Mouse (Mus musculus) limb, embryonic 15.5 days (tissue): ENCODE measurements around the gene Maml2. TPM values are rescaled to one million over a fixed set of nuclear protein-coding genes. Genes with fewer than 3 reads are reported as not detected.

Experiments
- ATAC-seq: fragments of 200-750 bp; cut with Nextera tagmentation; 2 replicates; pipeline ENCODE4 v1.8.0; 2017; ENCODE audit warnings: low read depth, moderate TSS enrichment; ENCODE audit not compliant: insufficient number of reproducible peaks, low FRiP score, low TSS enrichment
- H3K27ac ChIP-seq: fragments of 300-500 bp; sonication (generic); 2 replicates; pipeline ENCODE4 v1.5.1; 2015; ENCODE audit warnings: moderate library complexity, mild to moderate bottlenecking, inconsistent platforms
- H3K27me3 ChIP-seq: fragments of 300-500 bp; sonication (generic); 2 replicates; pipeline ENCODE4 v1.6.1; 2015; ENCODE audit warnings: inconsistent platforms
- H3K36me3 ChIP-seq: fragments of 300-500 bp; sonication (generic); 2 replicates; pipeline ENCODE4 v1.6.1; 2015; ENCODE audit warnings: inconsistent platforms
- H3K4me1 ChIP-seq: fragments of 300-500 bp; sonication (generic); 2 replicates; pipeline ENCODE4 v1.6.1; 2015; ENCODE audit warnings: inconsistent platforms
- H3K4me2 ChIP-seq: fragments of 300-500 bp; sonication (generic); 2 replicates; pipeline ENCODE4 v1.6.1; 2015; ENCODE audit warnings: mild to moderate bottlenecking, inconsistent platforms
- H3K4me3 ChIP-seq: fragments of 300-500 bp; sonication (generic); 2 replicates; pipeline ENCODE4 v1.5.1; 2015; ENCODE audit warnings: mild to moderate bottlenecking, inconsistent platforms
- H3K9ac ChIP-seq: fragments of 300-500 bp; sonication (generic); 2 replicates; pipeline ENCODE4 v1.6.1; 2015; ENCODE audit warnings: inconsistent platforms
- H3K9me3 ChIP-seq: fragments of 300-500 bp; sonication (generic); 2 replicates; pipeline ENCODE4 v1.6.1; 2016; ENCODE audit warnings: inconsistent platforms
- WGBS: fragments of 180-500 bp; shearing (Covaris S2); methylation state at CpG from one replicate; pipeline ENCODE4 v1.1.7; 2015; 5-methylcytosine and 5-hydroxymethylcytosine counted together
- polyA plus RNA-seq: library from polyadenylated mRNA; unstranded; fragments of >200 nt; fragmentation: Nextera tagmentation; extraction: Ambion mirVana; gene quantifications from 2 replicates; pipeline ENCODE4 v1.2.1, GENCODE M21; 2015

Gene Maml2
- polyA plus RNA-seq, 1 experiment from 2014 or later: 10.9 TPM

DNA sequence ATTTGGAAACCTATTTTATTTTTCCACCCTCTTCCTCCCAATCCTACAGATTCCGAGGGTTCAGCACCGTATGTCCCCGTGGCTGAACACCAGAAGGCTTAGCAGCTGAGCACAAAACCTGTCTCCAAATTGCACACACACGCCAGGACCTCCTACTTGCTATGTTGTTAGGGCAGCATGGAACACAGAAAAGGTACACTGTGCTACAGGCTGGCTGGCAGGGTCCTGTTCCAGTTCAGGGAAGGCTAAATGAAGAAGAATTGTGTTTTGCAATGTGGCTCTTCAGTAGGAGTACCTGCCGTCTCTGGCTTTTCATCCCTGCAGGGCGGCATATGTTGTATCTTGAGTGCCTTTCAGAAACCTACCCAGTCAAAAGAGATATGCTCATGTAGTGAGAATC, 300.0 kb downstream of the Maml2 start:
- 66% methylated on average over 6 of the region's 6 CpGs for WGBS
- Histone ChIP-seq H3K9me3 (no peaks in the 10 kb centered on the region), H3K4me3 (no peak overlapping the region), H3K27me3 (no peaks in the 10 kb centered on the region), H3K36me3 (no peaks in the 10 kb centered on the region), H3K27ac (no peak overlapping the region), H3K4me2 (no peak overlapping the region), H3K9ac (no peak overlapping the region), H3K4me1 (no peaks in the 10 kb centered on the region)
- no peak for ATAC-seq

DNA sequence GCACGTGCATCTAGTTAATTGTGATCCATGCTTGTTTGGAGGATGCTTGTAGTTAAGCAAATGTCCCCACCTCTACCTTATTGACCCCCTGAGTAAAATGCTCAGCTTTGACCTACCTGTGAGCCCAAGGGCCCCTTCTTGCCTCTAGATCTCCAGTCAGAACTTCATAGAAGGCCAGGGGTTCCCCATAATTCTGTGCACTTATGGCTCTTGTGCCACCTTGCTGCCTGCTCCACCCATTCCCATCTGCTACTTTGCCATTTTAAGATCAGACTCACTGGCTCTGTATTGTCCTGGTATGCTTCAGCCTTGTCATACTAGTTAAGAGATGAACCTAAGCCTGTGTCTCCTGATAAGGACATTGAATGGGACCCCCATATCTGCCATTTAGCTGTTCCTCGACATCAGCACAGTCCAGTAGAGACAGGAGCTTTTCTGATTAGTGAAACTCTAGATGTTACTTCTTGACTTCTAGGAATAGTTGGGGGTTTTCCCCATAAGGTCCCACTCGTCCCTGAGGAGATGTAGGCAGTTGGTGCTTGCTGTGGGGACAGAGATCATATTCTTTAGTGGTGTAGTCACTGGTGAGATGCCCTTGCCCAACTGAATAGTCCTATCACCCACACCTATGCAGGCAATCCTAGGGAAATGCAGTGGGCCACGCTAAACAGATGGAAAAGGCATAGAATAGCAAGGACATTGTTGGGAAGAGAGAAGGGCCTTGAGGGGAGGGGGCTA, 301.0 kb downstream of the Maml2 start:
- Histone ChIP-seq H3K36me3 (no peaks in the 10 kb centered on the region), H3K4me2 (no peak overlapping the region), H3K9ac (no peak overlapping the region), H3K27me3 (no peaks in the 10 kb centered on the region), H3K4me3 (no peak overlapping the region), H3K9me3 (no peaks in the 10 kb centered on the region), H3K27ac (no peak overlapping the region), H3K4me1 (peaks cover 4% of the 10 kb centered on the region; the same call in 1 of the 2 replicates)
- ATAC-seq: no peak
- WGBS: 77% methylated on average over 4 of the region's 4 CpGs

DNA sequence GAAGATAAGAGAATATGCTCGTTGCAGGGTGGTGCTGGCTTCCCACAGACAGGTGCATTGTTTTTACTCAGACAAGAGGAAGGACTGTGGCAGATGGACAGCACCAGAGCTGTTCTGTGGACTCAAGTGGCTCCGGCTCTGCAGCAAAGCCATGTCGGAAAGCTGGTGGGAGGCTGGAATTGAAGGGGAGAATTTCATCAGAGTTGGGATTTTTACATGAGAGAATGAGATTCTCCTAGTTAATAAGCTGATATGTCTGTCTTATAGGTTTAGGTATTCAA, 301.5 kb downstream of the Maml2 start:
- H3K9ac ChIP-seq: no peak overlapping the region
- H3K4me2 ChIP-seq: no peak overlapping the region
- no peak overlapping the region for H3K27ac ChIP-seq
- no peak overlapping the region for H3K4me3 ChIP-seq
- ATAC-seq: no peak
- H3K4me1 ChIP-seq: peaks cover 6% of the 10 kb centered on the region; the same call in 1 of the 2 replicates
- no peaks in the 10 kb centered on the region for H3K9me3 ChIP-seq
- WGBS: 90% methylated on average over 3 of the region's 3 CpGs
- no peaks in the 10 kb centered on the region for H3K27me3 ChIP-seq
- H3K36me3 ChIP-seq: no peaks in the 10 kb centered on the region

DNA sequence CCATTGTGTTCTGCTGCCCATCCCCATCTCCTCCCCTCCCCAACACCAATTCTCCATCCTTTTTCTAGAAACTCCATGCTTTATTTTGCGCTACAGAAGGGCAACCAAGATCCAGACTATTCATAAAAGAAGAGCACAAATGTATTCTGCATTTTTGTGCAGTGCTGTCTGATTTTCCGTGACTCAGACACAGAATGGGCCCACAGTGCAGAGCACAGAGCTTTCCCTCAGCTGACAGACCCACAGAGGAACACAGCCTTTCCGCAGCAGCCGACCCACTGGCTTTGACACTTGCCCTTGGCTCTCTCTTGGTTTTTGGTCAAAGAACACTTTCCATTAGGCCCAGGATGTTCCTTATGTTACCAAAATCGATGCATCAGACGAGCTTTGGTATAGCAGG, 302.0 kb downstream of the Maml2 start:
- no peak for ATAC-seq
- Histone ChIP-seq H3K9ac (no peak overlapping the region), H3K4me2 (no peak overlapping the region), H3K27ac (no peak overlapping the region), H3K9me3 (no peaks in the 10 kb centered on the region), H3K4me3 (no peak overlapping the region), H3K4me1 (peaks cover 6% of the 10 kb centered on the region; the same call in 1 of the 2 replicates), H3K36me3 (no peaks in the 10 kb centered on the region), H3K27me3 (no peaks in the 10 kb centered on the region)
- 93% methylated on average over 6 of the region's 6 CpGs for WGBS

DNA sequence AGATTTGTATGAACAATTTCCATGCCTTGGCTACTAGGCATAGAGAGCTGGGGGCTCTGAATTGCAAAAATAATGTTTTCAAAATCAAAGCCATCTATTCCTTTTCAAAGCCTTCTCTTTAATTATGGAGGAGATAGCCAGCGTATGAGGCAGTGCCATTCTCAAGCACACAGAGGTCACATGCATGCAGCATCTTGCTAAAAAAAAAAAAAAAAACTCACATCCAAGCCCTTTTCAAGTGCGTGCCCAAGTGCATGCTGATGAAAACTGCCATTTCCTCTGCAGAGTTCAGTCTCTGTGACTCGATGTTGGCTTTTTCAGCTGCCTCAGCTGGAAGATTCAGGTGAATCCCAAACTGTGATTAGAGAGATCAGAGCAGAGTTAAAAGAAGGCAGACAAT, 304.0 kb downstream of the Maml2 start:
- no peak for ATAC-seq
- Histone ChIP-seq H3K36me3 (no peaks in the 10 kb centered on the region), H3K4me2 (no peak overlapping the region), H3K9ac (no peak overlapping the region), H3K4me1 (peaks cover 6% of the 10 kb centered on the region; the same call in 1 of the 2 replicates), H3K4me3 (no peak overlapping the region), H3K27me3 (no peaks in the 10 kb centered on the region), H3K9me3 (no peaks in the 10 kb centered on the region), H3K27ac (no peak overlapping the region)
- 78% methylated on average over 3 of the region's 3 CpGs for WGBS

DNA sequence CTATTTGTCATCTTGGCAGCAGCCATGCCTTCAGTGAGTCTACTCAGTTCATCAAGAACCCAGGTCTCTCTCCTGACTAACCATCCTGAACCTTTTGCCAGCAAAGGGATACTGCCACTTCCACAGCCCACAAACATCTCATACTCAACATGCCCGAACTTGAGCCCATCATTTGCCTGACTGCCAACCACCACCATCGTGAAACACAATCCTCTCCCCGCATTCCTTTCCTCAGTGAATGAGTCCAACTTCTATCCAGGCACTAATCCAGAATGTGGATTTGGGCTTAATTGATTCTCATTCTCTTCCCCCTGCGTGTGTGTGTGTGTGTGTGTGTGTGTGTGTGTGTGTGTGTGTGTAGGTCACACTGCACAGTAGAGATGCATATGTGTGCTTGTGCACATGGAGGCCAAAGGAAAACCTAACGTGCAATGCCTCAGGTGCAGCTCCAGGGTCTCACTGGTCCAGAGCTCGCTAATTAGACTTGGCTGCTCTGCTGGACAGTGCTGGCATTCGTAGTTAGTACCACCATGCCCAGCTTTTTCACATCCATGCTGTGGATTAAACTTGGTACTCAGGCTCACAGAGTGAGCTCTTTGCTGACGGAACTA, 305.9 kb downstream of the Maml2 start:
- Histone ChIP-seq H3K27me3 (no peaks in the 10 kb centered on the region), H3K4me2 (no peak overlapping the region), H3K9me3 (no peaks in the 10 kb centered on the region), H3K36me3 (no peaks in the 10 kb centered on the region), H3K9ac (no peak overlapping the region), H3K4me1 (peaks cover 6% of the 10 kb centered on the region; the same call in 1 of the 2 replicates), H3K4me3 (no peak overlapping the region), H3K27ac (no peak overlapping the region)
- 0 out of 2 replicates have a peak, but pooled peaks have one; percentile 14 for ATAC-seq
- 48% methylated on average over 8 of the region's 8 CpGs for WGBS

DNA sequence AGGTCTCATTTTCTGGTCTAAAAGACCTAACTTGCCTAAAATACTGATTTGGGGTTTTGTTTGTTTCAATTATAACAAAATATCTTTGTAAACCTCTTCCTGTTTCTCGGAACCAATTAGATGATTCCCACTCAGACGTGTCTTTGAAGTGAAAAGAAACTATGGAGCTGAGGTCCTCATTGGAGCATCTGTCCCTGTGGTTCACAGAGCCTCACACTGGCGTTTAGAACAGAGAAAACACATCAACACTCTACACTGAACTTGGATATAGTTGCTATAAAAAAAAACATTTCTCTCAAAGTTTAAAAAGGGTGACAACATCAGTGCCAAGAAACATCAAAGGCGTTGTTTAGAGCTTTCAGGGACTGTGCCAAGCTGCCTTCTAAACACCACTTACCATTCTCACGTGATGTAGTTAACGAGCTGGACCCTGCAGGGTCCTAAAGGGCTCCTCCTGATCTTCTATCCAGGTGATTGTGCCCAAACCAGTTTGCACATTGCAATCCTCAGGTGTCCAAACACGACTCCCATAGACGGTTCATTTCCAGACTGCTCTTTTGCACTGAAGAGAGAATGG, 309.9 kb downstream of the Maml2 start:
- 54% methylated on average over 8 of the region's 8 CpGs for WGBS
- H3K4me3 ChIP-seq: no peak overlapping the region

DNA sequence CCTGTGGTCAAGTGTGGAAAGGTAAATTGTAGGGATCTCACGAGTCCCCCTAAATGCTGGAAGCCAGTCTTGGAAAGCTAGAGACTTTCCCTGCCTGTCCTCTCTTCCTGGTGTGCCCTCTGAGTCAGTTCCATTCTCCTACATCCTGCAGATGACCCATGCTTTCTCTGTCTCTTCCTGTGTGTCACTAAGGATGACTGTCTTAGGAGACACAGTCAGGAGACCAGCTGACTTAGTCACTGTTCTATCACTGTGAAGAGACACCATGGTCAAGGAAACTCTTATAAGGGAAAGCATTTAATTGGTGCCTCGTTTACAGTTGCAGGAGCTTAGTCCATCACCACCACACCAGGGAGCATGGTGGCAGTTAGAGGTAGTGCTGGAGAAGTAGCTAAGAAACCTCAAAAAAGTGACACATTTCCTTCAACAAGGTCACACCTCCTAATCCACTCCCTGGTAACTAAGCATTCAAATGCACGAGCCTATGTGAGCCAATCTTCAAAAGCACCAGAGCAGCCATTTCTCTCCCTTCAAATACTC, 310.8 kb downstream of the Maml2 start:
- Histone ChIP-seq H3K27me3 (no peaks in the 10 kb centered on the region), H3K4me2 (no peak overlapping the region), H3K4me1 (peaks cover 18% of the 10 kb centered on the region), H3K36me3 (no peaks in the 10 kb centered on the region), H3K27ac (no peak overlapping the region), H3K9ac (no peak overlapping the region), H3K4me3 (no peak overlapping the region), H3K9me3 (no peaks in the 10 kb centered on the region)
- no peak for ATAC-seq
- WGBS: 57% methylated on average over 3 of the region's 3 CpGs

More for the DNA sequence above, 309.9 kb downstream of the Maml2 start:
- no peak overlapping the region for H3K27ac ChIP-seq
- no peaks in the 10 kb centered on the region for H3K9me3 ChIP-seq
- H3K27me3 ChIP-seq: no peaks in the 10 kb centered on the region
- H3K36me3 ChIP-seq: no peaks in the 10 kb centered on the region
- H3K9ac ChIP-seq: no peak overlapping the region
- peaks cover 12% of the 10 kb centered on the region for H3K4me1 ChIP-seq
- ATAC-seq: no peak
- H3K4me2 ChIP-seq: no peak overlapping the region

DNA sequence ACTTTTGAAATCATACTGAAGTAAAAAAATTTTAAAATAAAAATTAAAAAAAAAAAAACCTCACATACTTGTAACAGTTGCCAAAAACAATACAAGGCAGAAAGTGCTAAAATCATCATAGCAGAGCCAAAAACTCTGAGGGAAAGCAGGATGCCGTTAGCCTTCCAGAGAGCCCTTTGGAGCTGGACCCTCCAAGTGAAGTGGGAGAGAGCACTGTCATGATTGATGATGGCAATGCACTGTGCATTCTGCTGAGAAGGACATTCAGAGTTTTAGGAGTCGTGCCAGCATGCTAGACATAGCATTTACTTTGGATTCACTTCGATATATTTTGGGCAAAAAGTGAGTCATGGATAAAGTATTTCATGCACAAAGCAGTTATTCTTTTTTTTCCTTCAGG, 313.8 kb downstream of the Maml2 start:
- no peak for ATAC-seq
- Histone ChIP-seq H3K9me3 (no peaks in the 10 kb centered on the region), H3K4me1 (peaks cover 17% of the 10 kb centered on the region), H3K36me3 (no peaks in the 10 kb centered on the region), H3K27ac (no peak overlapping the region), H3K4me2 (no peak overlapping the region), H3K4me3 (no peak overlapping the region), H3K9ac (no peak overlapping the region), H3K27me3 (no peaks in the 10 kb centered on the region)
- 46% methylated on average over 3 of the region's 3 CpGs for WGBS

DNA sequence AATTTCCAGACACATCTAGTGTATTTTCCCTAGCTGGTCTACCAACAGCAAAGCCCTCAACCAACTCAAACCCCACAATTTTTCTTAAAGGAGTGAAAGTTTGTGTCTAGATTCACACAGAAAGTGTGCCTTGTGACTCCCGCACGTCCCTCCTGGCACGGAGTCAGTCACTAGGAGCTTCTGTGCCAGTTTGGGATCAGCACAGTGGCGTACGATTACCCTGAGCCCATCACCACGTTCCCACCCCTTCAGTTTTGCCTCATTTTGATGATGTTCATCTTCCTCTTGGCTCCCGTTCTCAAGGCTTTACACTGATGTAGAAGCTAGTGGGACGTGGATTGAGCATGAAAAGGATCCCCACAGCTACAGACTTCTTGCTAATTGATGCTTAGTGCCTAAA, 314.6 kb downstream of the Maml2 start:
- Histone ChIP-seq H3K4me1 (peaks cover 23% of the 10 kb centered on the region), H3K4me2 (no peak overlapping the region), H3K9me3 (no peaks in the 10 kb centered on the region), H3K27ac (0 out of 2 replicates have a peak overlapping the region, but pooled peaks have one; percentile 27), H3K36me3 (no peaks in the 10 kb centered on the region), H3K4me3 (no peak overlapping the region), H3K9ac (no peak overlapping the region), H3K27me3 (no peaks in the 10 kb centered on the region)
- 78% methylated on average over 8 of the region's 8 CpGs for WGBS
- ATAC-seq: no peak

DNA sequence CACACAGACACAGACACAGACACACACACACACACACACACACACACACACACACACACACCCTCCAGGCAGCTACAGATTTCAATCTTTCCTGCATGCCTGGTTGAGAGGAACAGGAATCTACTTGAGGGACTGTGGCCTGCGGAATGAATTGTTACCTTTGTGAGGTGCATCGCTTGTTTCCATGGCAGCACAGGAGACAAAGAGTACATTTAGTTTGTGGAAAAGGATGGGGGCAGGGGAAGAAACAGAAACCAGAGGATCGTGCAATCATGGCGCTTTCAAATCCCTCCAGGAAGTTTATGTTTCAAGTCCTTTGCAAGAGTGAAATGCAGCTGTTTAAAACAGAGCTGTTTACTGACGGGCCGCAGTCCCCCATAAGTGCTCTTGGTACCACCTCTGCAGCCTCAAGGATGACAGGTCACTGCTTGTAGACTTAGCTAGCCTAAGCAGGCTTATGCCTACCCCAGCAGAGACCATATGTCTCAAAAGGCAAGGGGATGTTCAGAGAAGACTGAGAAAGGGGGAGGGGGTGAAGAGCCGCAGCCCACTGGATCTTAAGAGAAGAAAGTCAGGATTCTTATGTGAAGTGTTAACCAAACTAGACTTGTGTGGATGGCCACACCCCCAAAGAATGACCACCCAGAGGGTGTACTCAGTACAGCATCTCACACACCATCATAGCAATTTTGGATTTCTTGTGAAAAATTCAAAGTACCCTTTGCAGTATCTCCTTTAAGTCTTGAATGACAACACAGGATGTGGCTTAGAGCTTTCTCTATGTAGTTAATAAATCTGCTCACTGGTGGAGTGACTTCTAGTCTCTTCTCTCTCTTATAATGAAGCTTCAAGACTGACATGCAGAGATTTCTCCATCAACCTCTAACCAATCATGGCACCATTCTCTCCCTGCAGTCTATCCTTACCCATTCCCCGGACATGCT, 315.8 kb downstream of the Maml2 start:
- Histone ChIP-seq H3K4me1 (peaks cover 23% of the 10 kb centered on the region), H3K4me2 (no peak overlapping the region), H3K27me3 (no peaks in the 10 kb centered on the region), H3K36me3 (no peaks in the 10 kb centered on the region), H3K27ac (peak overlapping the region; percentile 50; the same call in 1 of the 2 replicates), H3K4me3 (no peak overlapping the region), H3K9me3 (no peaks in the 10 kb centered on the region), H3K9ac (no peak overlapping the region)
- 36% methylated on average over 8 of the region's 8 CpGs for WGBS
- ATAC-seq: no peak
